Mouse (Mus musculus) intestine, embryonic 15.5 days (tissue): ENCODE measurements around the gene Trim65. TPM values are rescaled to one million over a fixed set of nuclear protein-coding genes. Genes with fewer than 3 reads are reported as not detected.
A peak's percentile ranks its signal among the peaks of the same experiment; 100 is the strongest.
"Not testable (repeated sequence)": the region's sequence is repeated elsewhere in the genome, so short reads cannot be mapped to it uniquely, and the experiment has no call there.

ENCODE experiments used
- ATAC-seq: fragments of 200-750 bp; cut with Nextera tagmentation; 2 replicates; pipeline ENCODE4 v1.8.0; 2017; ENCODE audit warnings: moderate TSS enrichment, moderate library complexity
- H3K27ac ChIP-seq: fragments of 300-500 bp; sonication (generic); 2 replicates; pipeline ENCODE4 v1.5.1; 2015; ENCODE audit warnings: mild to moderate bottlenecking, inconsistent platforms
- H3K27me3 ChIP-seq: fragments of 300-500 bp; sonication (generic); replicated peaks from 2 replicates; pipeline ENCODE4 v1.6.1; 2015; ENCODE audit warnings: inconsistent platforms
- H3K36me3 ChIP-seq: fragments of 300-500 bp; sonication (generic); 2 replicates; pipeline ENCODE4 v1.6.1; 2015; ENCODE audit warnings: inconsistent platforms
- H3K4me1 ChIP-seq: fragments of 300-500 bp; sonication (generic); replicated peaks from 2 replicates; pipeline ENCODE4 v1.6.1; 2015; ENCODE audit warnings: inconsistent platforms
- H3K4me2 ChIP-seq: fragments of 300-500 bp; sonication (generic); replicated peaks from 2 replicates; pipeline ENCODE4 v1.6.1; 2015; ENCODE audit warnings: mild to moderate bottlenecking, inconsistent platforms
- H3K4me3 ChIP-seq: fragments of 300-500 bp; sonication (generic); replicated peaks from 2 replicates; pipeline ENCODE4 v1.5.1; 2015; ENCODE audit warnings: inconsistent platforms
- H3K9ac ChIP-seq: fragments of 300-500 bp; sonication (generic); 2 replicates; pipeline ENCODE4 v1.6.1; 2015; ENCODE audit warnings: inconsistent platforms
- H3K9me3 ChIP-seq: fragments of 300-500 bp; sonication (generic); 2 replicates; pipeline ENCODE4 v1.6.1; 2016; ENCODE audit warnings: inconsistent platforms
- WGBS: fragments of 180-500 bp; shearing (Covaris S2); methylation state at CpG from one replicate; pipeline ENCODE4 v1.1.7; 2015; 5-methylcytosine and 5-hydroxymethylcytosine counted together
- polyA plus RNA-seq: library from polyadenylated mRNA; unstranded; fragments of >200 nt; fragmentation: Nextera tagmentation; extraction: Ambion mirVana; gene quantifications from 2 replicates; pipeline ENCODE4 v1.2.1, GENCODE M21; 2015

Trim65 gene
- polyA plus RNA-seq, 1 experiment from 2014 or later: 6.4 TPM

DNA sequence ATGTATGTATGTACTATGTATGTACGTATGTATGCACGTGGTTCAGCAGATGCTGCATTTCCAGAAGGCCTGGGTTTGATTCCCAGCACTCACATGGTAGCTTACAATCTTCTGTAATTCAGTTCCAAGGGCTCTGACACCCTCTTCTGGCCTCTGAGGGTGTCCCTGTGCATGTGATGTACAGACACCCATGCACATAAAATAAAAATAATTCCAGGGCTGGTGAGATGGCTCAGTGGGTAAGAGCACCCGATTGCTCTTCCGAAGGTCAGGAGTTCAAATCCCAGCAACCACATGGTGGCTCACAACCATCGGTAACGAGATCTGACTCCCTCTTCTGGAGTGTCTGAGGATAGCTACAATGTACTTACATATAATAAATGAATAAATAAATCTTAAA is 38.0 kb downstream of the Trim65 start:
- ATAC-seq, H3K27me3 ChIP-seq, H3K4me1 ChIP-seq, H3K36me3 ChIP-seq, H3K27ac ChIP-seq, H3K4me3 ChIP-seq, H3K9ac ChIP-seq, H3K9me3 ChIP-seq, H3K4me2 ChIP-seq: not testable (repeated sequence)
- WGBS: 94% methylated on average over 6 of the region's 6 CpGs

DNA sequence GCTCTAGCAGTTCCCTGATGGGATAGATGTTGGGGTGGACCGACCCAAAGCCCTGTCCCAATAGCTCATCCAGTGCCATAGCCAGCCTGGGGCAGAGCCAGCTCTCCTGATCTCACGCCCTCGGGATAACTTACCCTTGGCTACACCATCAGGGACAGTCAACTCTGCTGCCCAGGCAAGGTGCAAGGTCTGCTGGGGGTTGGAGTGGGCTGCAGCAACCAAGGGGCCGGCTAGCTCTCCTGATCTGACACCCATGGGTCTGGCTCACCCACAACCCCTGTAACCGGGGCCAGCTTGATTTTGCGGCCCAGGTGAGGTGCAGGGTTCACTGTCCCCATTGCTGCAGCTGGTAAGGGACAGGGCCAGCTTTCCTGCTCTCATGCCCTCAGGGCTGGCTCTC is 39.3 kb downstream of the Trim65 start:
- ATAC-seq: no peak
- no peak overlapping the region for H3K9ac ChIP-seq
- no peak overlapping the region for H3K27ac ChIP-seq
- H3K27me3 ChIP-seq: no peaks in the 10 kb centered on the region
- 93% methylated on average over 6 of the region's 6 CpGs for WGBS
- H3K4me3 ChIP-seq: no peak overlapping the region
- H3K9me3 ChIP-seq: no peaks in the 10 kb centered on the region
- peaks cover 6% of the 10 kb centered on the region; the same call in 1 of the 2 replicates for H3K4me1 ChIP-seq
- H3K4me2 ChIP-seq: no peak overlapping the region
- H3K36me3 ChIP-seq: no peaks in the 10 kb centered on the region

DNA sequence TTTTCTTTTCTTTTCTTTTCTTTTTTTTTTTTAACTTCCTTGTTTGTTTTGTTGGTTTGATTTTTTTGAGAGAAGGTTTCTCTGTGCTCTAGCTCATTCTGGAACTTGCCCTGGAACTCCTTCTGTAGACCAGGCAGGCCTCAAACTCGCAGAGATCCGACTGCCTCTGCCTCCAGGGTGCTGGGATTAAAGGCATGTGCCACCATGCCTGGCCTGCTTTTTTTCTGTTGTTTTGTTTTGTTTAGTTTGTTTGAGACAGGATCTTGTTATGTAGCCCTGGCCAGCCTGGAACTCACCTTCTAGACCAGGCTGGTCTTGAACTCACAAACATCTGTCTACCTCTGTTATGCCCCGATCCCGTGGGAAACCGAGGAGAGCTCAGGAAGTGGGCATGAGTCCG is 41.4 kb downstream of the Trim65 start:
- Histone ChIP-seq H3K27me3 (no peaks in the 10 kb centered on the region), H3K4me1 (peaks cover 14% of the 10 kb centered on the region), H3K4me2 (no peak overlapping the region), H3K36me3 (no peaks in the 10 kb centered on the region), H3K4me3 (no peak overlapping the region), H3K9ac (no peak overlapping the region), H3K27ac (no peak overlapping the region), H3K9me3 (no peaks in the 10 kb centered on the region)
- ATAC-seq: no peak
- 92% methylated on average over 6 of the region's 6 CpGs for WGBS

DNA sequence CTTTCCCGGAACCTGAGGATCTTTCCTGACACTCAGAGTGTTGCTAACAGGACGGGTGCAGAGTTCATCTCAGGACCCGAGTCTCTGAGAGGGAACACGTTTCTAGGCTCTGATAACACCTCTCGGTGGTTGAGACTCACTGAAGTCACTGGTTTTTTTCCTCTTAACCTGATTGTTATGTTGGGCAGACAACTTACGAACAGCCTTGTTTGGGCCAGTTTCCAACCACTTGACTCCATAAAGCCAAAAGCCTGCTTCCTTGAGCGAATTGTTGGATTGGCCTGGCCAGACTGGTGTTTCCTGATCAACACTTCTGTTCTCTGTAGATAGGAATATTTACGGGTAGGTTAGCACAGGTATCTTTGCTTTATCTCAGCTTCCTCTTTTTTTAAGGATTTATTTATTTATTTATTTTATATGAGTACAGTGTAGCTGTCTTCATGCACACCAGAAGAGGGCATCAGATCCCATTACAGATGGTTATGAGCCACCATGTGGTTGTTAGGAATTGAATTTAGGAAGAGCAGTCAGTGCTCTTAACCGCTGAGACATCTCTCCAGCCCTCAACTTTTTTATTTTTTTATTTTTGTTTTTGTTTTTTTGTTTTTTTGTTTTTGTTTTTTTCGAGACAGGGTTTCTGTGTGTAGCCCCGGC is 42.1 kb downstream of the Trim65 start:
- ATAC-seq: no peak
- peaks cover 3% of the 10 kb centered on the region; the same call in 1 of the 2 replicates for H3K36me3 ChIP-seq
- no peak overlapping the region for H3K9ac ChIP-seq
- 0 out of 2 replicates have a peak overlapping the region, but pooled peaks have one; percentile 22 for H3K27ac ChIP-seq
- 75% methylated on average over 11 of the region's 11 CpGs for WGBS
- H3K4me3 ChIP-seq: no peak overlapping the region
- H3K9me3 ChIP-seq: no peaks in the 10 kb centered on the region
- H3K27me3 ChIP-seq: no peaks in the 10 kb centered on the region
- no peak overlapping the region for H3K4me2 ChIP-seq
- H3K4me1 ChIP-seq: peaks cover 18% of the 10 kb centered on the region

DNA sequence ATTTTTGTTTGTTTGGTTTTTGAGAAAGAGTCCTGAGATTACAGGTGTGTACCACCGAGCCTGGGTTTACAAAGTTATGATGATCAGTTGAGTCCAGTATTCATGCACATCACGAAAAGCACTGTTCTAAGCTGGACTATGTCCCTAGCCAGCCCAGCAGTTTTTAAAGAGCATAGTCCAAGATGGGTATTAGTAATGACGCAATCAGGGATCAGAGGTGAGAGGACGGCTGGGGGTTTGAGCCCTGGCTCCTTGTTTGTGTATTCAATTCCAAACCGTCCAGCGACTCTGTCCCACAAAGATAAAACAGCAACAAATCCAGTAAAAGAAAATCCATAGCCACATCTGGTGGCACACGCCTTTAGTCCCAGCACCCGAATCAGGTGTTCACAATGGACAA is 42.7 kb downstream of the Trim65 start:
- peak overlapping the region; percentile 86; the same call in 1 of the 2 replicates for H3K27ac ChIP-seq

DNA sequence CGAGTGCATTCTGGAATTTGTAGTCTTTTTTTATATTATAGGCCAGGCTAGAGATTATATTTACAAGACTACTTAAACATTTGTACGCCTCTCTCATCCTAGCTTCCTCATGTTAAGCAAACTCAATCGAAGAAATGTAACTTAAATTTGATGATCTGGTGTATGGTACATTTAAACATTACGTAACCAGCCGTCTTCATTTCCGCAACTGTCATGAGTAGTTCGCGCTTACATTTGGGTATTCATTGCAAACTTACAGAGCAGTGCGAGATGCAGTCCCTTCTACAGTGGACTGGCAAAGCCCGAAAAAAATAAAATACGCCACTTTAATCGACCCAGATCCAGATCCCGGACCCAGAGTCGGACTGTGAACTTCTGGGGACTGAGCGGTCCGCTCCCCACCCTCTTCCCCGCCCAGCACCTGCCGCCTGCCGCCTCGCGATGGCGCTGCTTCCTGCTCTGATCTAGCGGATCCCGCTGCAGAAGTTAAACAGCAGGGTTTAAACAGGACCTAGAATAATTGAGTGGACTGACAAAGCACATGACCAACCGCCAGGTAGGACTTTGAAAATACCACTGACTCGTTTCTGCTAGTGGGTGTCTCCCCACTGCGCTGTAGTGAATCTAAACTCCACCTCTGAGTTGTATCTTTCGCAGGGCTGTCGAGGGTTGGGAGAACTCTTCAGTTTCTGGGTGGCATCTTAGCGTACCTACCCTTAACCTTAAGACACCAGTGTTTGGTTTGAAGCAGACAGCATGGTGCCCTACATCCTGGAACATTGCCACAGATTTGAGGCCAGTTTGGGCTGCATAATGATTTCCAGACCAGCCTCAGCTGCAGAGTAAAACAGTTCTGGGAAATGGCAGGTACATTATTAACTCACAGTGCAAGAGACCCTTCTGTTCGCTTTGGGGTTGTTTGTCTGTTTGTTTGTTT is 43.5 kb downstream of the Trim65 start:
- Histone ChIP-seq H3K9me3 (no peaks in the 10 kb centered on the region), H3K9ac (peak overlapping the region; percentile 33; the same call in 1 of the 2 replicates), H3K4me3 (peak overlapping the region; percentile 46), H3K27me3 (no peaks in the 10 kb centered on the region), H3K27ac (peak overlapping the region; percentile 86), H3K4me1 (peaks cover 18% of the 10 kb centered on the region), H3K4me2 (peak overlapping the region; percentile 55), H3K36me3 (peaks cover 14% of the 10 kb centered on the region)
- 2% methylated on average over 31 of the region's 31 CpGs for WGBS
- ATAC-seq: peak; percentile 86

More for the DNA sequence above, 42.7 kb downstream of the Trim65 start:
- H3K4me2 ChIP-seq: peak overlapping the region; percentile 55; the same call in 1 of the 2 replicates
- WGBS: 66% methylated on average over 8 of the region's 8 CpGs
- no peak overlapping the region for H3K4me3 ChIP-seq
- H3K36me3 ChIP-seq: peaks cover 10% of the 10 kb centered on the region; the same call in 1 of the 2 replicates
- no peak overlapping the region for H3K9ac ChIP-seq
- peaks cover 18% of the 10 kb centered on the region for H3K4me1 ChIP-seq
- H3K9me3 ChIP-seq: no peaks in the 10 kb centered on the region
- no peaks in the 10 kb centered on the region for H3K27me3 ChIP-seq
- ATAC-seq: 0 out of 2 replicates have a peak, but pooled peaks have one; percentile 9

DNA sequence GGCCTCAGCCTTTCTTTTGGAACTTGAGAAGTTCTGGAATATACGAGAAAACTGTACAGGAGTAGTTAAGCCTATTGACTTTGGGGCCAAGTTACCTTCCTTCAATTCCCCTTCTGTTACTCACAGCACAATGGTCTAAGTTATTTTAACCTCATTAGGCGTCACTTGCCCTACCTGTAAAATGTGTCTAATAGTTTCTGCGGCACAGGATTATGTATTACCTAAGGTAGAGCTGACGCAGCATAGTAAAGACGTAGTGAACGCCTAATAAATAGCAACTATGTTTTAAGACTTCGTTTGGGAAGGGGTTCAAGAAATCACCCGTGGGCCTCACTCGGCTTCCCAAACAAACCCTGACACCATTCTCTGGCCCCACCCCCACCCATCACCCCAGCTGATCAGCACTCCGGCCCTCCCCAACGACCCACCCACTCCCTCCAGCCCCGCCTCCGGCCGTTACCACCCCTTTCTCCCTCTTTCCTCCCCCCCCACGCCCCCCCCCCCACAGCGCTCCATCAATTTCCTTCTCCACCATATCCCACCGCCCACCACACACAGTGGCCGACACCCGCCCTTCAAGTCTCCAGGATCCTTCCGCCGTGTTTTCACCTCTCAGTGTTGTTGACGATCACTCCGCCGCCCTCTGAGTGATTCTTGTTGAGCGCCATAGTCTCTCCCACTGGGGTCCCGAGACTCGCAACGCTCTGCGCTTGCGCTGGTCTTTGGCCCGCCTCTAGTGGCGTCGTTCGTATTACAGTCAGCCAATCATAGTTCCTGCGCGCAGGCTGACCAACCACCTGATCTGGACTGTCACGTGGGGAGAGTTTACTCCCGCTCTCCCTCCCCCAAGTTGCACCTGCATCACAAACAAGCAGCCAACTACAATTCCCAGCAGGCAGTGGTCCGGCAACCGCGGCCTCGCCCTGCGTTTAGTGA is 44.4 kb downstream of the Trim65 start, which contains the start of gene Wbp2:
TSS of gene Wbp2 (minus strand) at position 738 of the 936 bp plus-strand sequence.
- Histone ChIP-seq H3K36me3 (peaks cover 22% of the 10 kb centered on the region), H3K4me1 (peaks cover 18% of the 10 kb centered on the region), H3K9me3 (no peaks in the 10 kb centered on the region), H3K4me3 (peak within 1 kb of the TSS; percentile 46), H3K9ac (peak within 1 kb of the TSS; percentile 33; the same call in 1 of the 2 replicates), H3K27ac (peak within 1 kb of the TSS; percentile 86), H3K27me3 (no peaks in the 10 kb centered on the region), H3K4me2 (peak within 1 kb of the TSS; percentile 56)
- 3% methylated on average over 40 of the region's 43 CpGs for WGBS
- ATAC-seq: peak; percentile 95

DNA sequence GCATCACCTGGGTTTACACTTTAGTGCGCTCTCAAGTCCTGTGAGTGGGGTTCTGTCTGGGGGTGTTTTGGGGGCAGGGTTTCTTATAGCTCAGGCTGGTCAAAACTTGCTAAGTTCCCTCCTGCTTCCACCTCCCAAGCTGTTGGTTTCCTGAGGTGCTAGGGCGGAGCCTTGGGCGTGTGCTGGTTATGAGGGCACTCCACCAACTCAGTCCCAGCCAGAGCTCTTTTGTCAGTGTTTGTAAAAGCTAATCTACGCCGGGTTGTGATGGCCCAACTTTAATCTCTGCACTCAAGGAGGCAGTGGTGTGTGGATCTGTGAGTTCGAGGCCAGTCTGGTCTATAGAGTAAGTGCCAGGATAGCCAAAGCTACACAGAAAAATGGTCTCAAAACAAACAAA is 46.8 kb downstream of the Trim65 start:
- ATAC-seq: no peak
- Histone ChIP-seq H3K9ac (no peak overlapping the region), H3K4me1 (peaks cover 21% of the 10 kb centered on the region), H3K4me3 (no peak overlapping the region), H3K4me2 (no peak overlapping the region), H3K27me3 (no peaks in the 10 kb centered on the region), H3K27ac (no peak overlapping the region), H3K36me3 (peaks cover 40% of the 10 kb centered on the region), H3K9me3 (no peaks in the 10 kb centered on the region)
- 81% methylated on average over 6 of the region's 6 CpGs for WGBS

DNA sequence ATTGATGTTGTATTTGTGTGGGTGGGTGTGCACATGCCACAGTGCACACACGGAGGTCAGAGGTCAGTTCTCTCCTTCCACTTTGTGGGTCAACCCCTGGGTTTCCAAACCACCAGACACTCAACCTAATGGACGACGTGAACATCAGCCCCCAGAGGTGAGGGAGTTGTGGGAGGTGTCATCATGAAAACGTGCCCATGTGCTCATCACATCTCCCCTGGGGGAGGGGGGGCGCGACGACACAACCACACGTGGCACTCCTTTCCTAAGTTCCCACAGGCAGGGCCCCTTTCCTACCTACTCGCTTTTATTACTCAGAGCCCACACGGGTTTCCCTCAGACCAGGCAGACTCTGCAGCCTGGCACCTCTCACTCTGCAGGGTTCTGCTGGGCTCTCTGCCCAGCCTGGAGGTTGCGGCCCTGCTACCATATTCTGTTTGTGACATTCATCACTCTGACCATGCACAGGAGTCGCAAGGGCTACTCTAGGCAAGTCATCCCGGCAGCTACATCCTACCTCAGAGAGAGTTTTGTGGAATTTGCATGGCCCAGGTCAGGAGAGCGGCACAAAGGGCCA is 47.7 kb downstream of the Trim65 start:
- no peaks in the 10 kb centered on the region for H3K27me3 ChIP-seq
- H3K9me3 ChIP-seq: no peaks in the 10 kb centered on the region
- H3K4me2 ChIP-seq: no peak overlapping the region
- peaks cover 40% of the 10 kb centered on the region for H3K36me3 ChIP-seq
- no peak for ATAC-seq
- no peak overlapping the region for H3K27ac ChIP-seq
- WGBS: 87% methylated on average over 14 of the region's 14 CpGs
- no peak overlapping the region for H3K9ac ChIP-seq
- H3K4me1 ChIP-seq: peaks cover 28% of the 10 kb centered on the region
- no peak overlapping the region for H3K4me3 ChIP-seq

DNA sequence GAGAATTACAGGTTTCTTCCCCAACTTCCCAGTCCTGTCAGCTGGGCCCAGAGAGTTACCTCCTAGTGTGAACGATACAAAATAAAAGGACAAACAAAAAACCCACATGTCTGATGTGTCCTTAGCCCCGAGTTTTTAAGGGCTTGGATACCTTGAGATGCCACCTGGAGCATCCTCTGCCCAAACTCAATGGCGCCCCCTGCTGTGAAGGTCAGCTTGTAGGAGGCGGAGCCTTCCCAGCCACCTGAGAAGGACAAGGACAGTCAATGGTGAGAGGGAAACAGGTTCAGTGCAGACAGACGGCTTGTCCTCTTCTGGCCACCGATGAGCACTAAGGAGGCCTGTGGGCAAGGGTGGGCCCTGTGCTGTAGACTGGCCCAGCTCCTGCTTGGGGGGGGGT is 49.8 kb downstream of the Trim65 start:
- no peak for ATAC-seq
- WGBS: 64% methylated on average over 6 of the region's 6 CpGs
- H3K27me3 ChIP-seq: no peaks in the 10 kb centered on the region

DNA sequence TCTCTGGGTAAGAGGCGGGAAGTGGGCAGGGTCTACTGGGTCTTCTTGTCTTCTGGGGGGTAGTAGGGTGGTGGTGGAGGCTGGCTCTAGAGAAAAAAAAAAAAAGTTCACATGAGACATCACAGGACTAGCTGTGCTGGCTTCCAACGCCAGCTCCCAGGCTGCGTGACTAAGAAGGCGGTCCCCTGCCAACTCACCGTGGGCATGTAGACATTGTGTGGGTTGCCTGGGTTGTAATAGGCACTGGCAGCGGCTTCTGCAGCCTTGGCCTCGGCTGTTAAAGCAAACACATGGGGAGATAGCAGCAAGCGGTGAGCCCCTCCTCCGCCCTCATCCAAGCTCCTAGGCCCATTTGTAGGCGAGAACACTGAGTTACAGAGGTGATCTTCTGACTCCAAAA is 51.4 kb downstream of the Trim65 start:
- H3K9me3 ChIP-seq: no peaks in the 10 kb centered on the region
- peaks cover 28% of the 10 kb centered on the region for H3K4me1 ChIP-seq
- H3K9ac ChIP-seq: no peak overlapping the region
- no peaks in the 10 kb centered on the region for H3K27me3 ChIP-seq
- WGBS: 64% methylated on average over 10 of the region's 10 CpGs
- H3K4me2 ChIP-seq: no peak overlapping the region
- peaks cover 40% of the 10 kb centered on the region for H3K36me3 ChIP-seq
- ATAC-seq: no peak
- H3K27ac ChIP-seq: no peak overlapping the region
- no peak overlapping the region for H3K4me3 ChIP-seq

More for the DNA sequence above, 49.8 kb downstream of the Trim65 start:
- H3K4me3 ChIP-seq: no peak overlapping the region
- no peak overlapping the region for H3K9ac ChIP-seq
- no peak overlapping the region for H3K4me2 ChIP-seq
- H3K27ac ChIP-seq: no peak overlapping the region
- peaks cover 35% of the 10 kb centered on the region for H3K4me1 ChIP-seq
- peaks cover 40% of the 10 kb centered on the region for H3K36me3 ChIP-seq
- H3K9me3 ChIP-seq: no peaks in the 10 kb centered on the region
